Mouse (Mus musculus) C2C12 (cell line): ENCODE measurements around the gene Il2rg.

Experiments used
- CEBPB ChIP-seq: IDR thresholded peaks from one replicate; pipeline ENCODE4 v1.6.1; 2011; ENCODE audit warnings: low read depth, mild to moderate bottlenecking, control low read depth, moderate library complexity
- CTCF ChIP-seq: IDR thresholded peaks from one replicate; pipeline ENCODE4 v1.5.1; 2011; ENCODE audit not compliant: control insufficient read depth, insufficient read depth, insufficient read length
- FOSL1 ChIP-seq: IDR thresholded peaks from one replicate; pipeline ENCODE4 v1.8.0; 2011; ENCODE audit warnings: mild to moderate bottlenecking, low read length; ENCODE audit not compliant: poor library complexity, insufficient read depth, severe bottlenecking
- MAX ChIP-seq: IDR thresholded peaks from one replicate; pipeline ENCODE4 v1.6.1; 2011; ENCODE audit warnings: mild to moderate bottlenecking, control low read depth
- MYOD1 ChIP-seq: IDR thresholded peaks from one replicate; pipeline ENCODE4 v1.6.1; 2011; ENCODE audit warnings: low read depth; ENCODE audit not compliant: control insufficient read depth, insufficient read length
- USF1 ChIP-seq: IDR thresholded peaks from one replicate; pipeline ENCODE4 v1.6.1; 2011; ENCODE audit warnings: low read depth, mild to moderate bottlenecking, control low read depth, moderate library complexity

DNA sequence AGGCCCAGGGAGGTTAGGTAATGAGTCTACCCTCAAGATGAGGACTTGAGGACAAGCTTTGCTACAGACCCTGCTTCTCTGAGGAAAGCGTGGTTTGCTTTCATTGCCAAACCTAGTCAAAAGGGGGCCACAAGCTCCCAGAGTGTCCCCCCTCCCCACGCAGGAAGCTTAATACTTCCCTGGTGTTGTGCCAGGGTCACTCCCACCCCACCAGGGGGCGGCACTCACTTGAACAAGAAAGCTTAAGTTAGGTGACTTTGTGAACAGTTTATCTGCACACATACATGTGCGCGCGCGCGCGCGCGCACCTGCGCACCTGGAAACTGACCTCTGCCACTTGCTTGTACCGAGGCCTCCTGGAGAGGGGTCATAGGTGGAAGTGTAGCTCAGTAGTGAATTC is 11.5 kb downstream of the Il2rg start:
- no peak for TF ChIP-seq CTCF
- TF ChIP-seq USF1 = no peak
- no peak for TF ChIP-seq CEBPB
- TF ChIP-seq MAX = no peak
- no peak for TF ChIP-seq MYOD1
- no peak for TF ChIP-seq FOSL1
